Mouse (Mus musculus) C2C12 (cell line): Measurements from ENCODE around the gene Ubtf.

Experiments used
- CEBPB ChIP-seq: IDR thresholded peaks from one replicate; pipeline ENCODE4 v1.6.1; 2011; ENCODE audit warnings: low read depth, mild to moderate bottlenecking, control low read depth, moderate library complexity
- CTCF ChIP-seq: IDR thresholded peaks from one replicate; pipeline ENCODE4 v1.5.1; 2011; ENCODE audit not compliant: control insufficient read depth, insufficient read depth, insufficient read length
- USF1 ChIP-seq: IDR thresholded peaks from one replicate; pipeline ENCODE4 v1.6.1; 2011; ENCODE audit warnings: low read depth, mild to moderate bottlenecking, control low read depth, moderate library complexity

- no peak for TF ChIP-seq USF1
- TF ChIP-seq CTCF: no peak
- no peak for TF ChIP-seq CEBPB
These were observed 61.4 kb downstream of the Ubtf start for GRCm38 (mm10) chr11:102258095-102258494.
